ENCODE assay signal across 9 mouse cellular contexts in the genomic region with DNA sequence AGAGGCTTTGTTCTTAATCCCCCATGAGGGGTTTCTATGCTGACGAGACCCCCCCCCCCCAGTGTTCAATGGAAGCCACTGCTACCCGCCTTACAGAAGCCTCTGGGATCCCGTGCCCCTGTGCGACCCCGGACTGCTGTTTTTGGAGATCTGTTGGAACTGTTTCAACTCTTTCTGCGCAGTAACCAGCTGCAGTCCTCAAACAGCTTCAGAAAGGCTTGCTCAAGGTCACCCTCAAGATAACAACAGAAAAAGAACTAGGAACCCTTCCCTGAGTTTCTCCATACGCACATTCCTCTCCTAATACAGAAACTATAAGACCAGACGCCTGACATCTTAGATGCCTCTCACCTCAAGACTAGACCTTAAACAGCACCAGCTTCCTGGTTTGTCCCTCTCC. TPM values are rescaled to one million over a fixed set of nuclear protein-coding genes. Genes with fewer than 3 reads are reported as not detected.
DNase-seq lines count a peak whose midpoint lies in the region; ATAC-seq and TF ChIP-seq lines count a peak whose summit lies in the region.
"Had no signal": no experiment of that assay in that cellular context is flagged by ENCODE, and none has a peak within 500 bp of the region (broad histone marks: within the 10 kb centered on the region; RNA-seq: fewer than 3 reads in every experiment).

No protein-coding gene starts in this region.

- peaks cover 2% of the 10 kb centered on the region; the same call in 1 of the 2 replicates for H3K36me3 ChIP-seq in heart, adult 2 months (ENCODE audit: control insufficient read depth, insufficient read depth, low read length)
- H3K36me3 ChIP-seq in E14TG2a.4 (ENCODE audit: insufficient read depth, low read length): no peaks in the 10 kb centered on the region
- no peaks in the 10 kb centered on the region for H3K36me3 ChIP-seq in embryonic facial prominence, embryonic 12.5 days
- no peaks in the 10 kb centered on the region for H3K36me3 ChIP-seq in intestine, embryonic 14.5 days (ENCODE audit: control insufficient read depth, insufficient read depth, low read length)

- H3K4me1 ChIP-seq in heart, adult 2 months (ENCODE audit: control insufficient read depth, insufficient read depth, low read length): peaks cover 22% of the 10 kb centered on the region
- H3K4me1 ChIP-seq in E14TG2a.4 (replicated peaks; ENCODE audit: low read depth, low read length): peaks cover 67% of the 10 kb centered on the region
- H3K4me1 ChIP-seq in embryonic facial prominence, embryonic 12.5 days: peaks cover 34% of the 10 kb centered on the region
- H3K4me1 ChIP-seq in intestine, embryonic 14.5 days (replicated peaks; ENCODE audit: control insufficient read depth, insufficient read depth, low read length): peaks cover 45% of the 10 kb centered on the region

- no peaks in the 10 kb centered on the region for H3K27me3 ChIP-seq in heart, adult 2 months (ENCODE audit: control insufficient read depth, insufficient read depth, low read length)
- peaks cover 37% of the 10 kb centered on the region for H3K27me3 ChIP-seq in E14TG2a.4 (ENCODE audit: insufficient read depth, low read length)
- peaks cover 30% of the 10 kb centered on the region for H3K27me3 ChIP-seq in embryonic facial prominence, embryonic 12.5 days
- 0 out of 2 replicates have a peak, but pooled peaks cover 11% of the 10 kb centered on the region for H3K27me3 ChIP-seq in intestine, embryonic 14.5 days (replicated peaks; ENCODE audit: control insufficient read depth, insufficient read depth, low read length)

- no peak for TF ChIP-seq CTCF in heart, adult 2 months (IDR thresholded peaks at IDR 0.05)
- no peak for TF ChIP-seq CTCF in E14TG2a.4 (conservative IDR thresholded peaks at IDR 0.05; ENCODE audit: low read length)

- peak overlapping the region; percentile 66; the same call in 1 of the 2 replicates for H3K9ac ChIP-seq in heart, adult 2 months (ENCODE audit: low read depth, low read length)
- H3K9ac ChIP-seq in embryonic facial prominence, embryonic 12.5 days: no peak overlapping the region
- no peak overlapping the region for H3K9ac ChIP-seq in intestine, embryonic 14.5 days (ENCODE audit: low read length)

- intact Hi-C loops in heart, adult 2 months (cut with DNase I): no loop called here

- peak in 1 of 2 experiments; percentile 40 for DNase-seq in heart, adult 2 months
- no peak for DNase-seq in heart, adult 8-10 months (ENCODE audit: low spot score)
- no peak for DNase-seq in intestine, embryonic 14.5 days (ENCODE audit: low spot score)
- DNase-seq in cerebellum, postnatal 36 days: no peak
- no peak for DNase-seq in frontal cortex, postnatal 10 days (ENCODE audit: low spot score in 2 of 2)
- no peak for DNase-seq in yolk sac, embryonic 10.5 days (ENCODE audit: low spot score)

- no peaks in the 10 kb centered on the region for H3K9me3 ChIP-seq in E14TG2a.4 (ENCODE audit: low read length)
- no peaks in the 10 kb centered on the region for H3K9me3 ChIP-seq in embryonic facial prominence, embryonic 12.5 days
- H3K9me3 ChIP-seq in intestine, embryonic 14.5 days (ENCODE audit: control insufficient read depth, low read length): no peaks in the 10 kb centered on the region

- WGBS in heart, adult 2 months: 8% methylated on average over 8 of the region's 8 CpGs
- 11% methylated on average over 8 of the region's 8 CpGs for WGBS in embryonic facial prominence, embryonic 12.5 days
- 13% methylated on average over 8 of the region's 8 CpGs for WGBS in intestine, embryonic 14.5 days

- H3K27ac ChIP-seq in heart, adult 2 months: peak overlapping the region; percentile 82
- 0 out of 2 replicates have a peak overlapping the region, but pooled peaks have one; percentile 19 for H3K27ac ChIP-seq in embryonic facial prominence, embryonic 12.5 days
- peak overlapping the region; percentile 40; the same call in 1 of the 2 replicates for H3K27ac ChIP-seq in intestine, embryonic 14.5 days (ENCODE audit: low read depth)

- H3K4me2 ChIP-seq in embryonic facial prominence, embryonic 12.5 days (replicated peaks): no peak overlapping the region
- H3K4me2 ChIP-seq in intestine, embryonic 14.5 days (ENCODE audit: low read length): peak overlapping the region; percentile 9; the same call in 1 of the 2 replicates

- TF ChIP-seq EP300 in heart, adult 2 months (IDR thresholded peaks at IDR 0.05; ENCODE audit: insufficient read depth, low read depth, low read length): no peak

- no peak overlapping the region for H3K4me3 ChIP-seq in heart, adult 2 months
- peak overlapping the region; percentile 39 for H3K4me3 ChIP-seq in E14TG2a.4 (replicated peaks; ENCODE audit: low read length)
- H3K4me3 ChIP-seq in embryonic facial prominence, embryonic 12.5 days: no peak overlapping the region
- H3K4me3 ChIP-seq in intestine, embryonic 14.5 days (ENCODE audit: low read depth, low read length): no peak overlapping the region

- TF ChIP-seq POLR2A in heart, adult 2 months (IDR thresholded peaks at IDR 0.05; ENCODE audit: insufficient read depth, low read depth, low read length): no peak

- ATAC-seq in embryonic facial prominence, embryonic 12.5 days (ENCODE audit: insufficient number of reproducible peaks, insufficient read depth, low FRiP score, low TSS enrichment): 0 out of 2 replicates have a peak, but pooled peaks have one; percentile 25
- ATAC-seq in intestine, embryonic 14.5 days (replicated peaks; ENCODE audit: low FRiP score, low TSS enrichment, low read depth): no peak

- peaks cover 2% of the 10 kb centered on the region; the same call in 1 of the 2 replicates for H3K79me2 ChIP-seq in heart, adult 2 months (replicated peaks; ENCODE audit: control insufficient read depth, insufficient read depth, low read length)

RNA-seq across cellular contexts. Expression of a gene that starts 7.0 kb away (rescaled TPM):
- 100 to 1,000 TPM; 255 to 283 TPM for total RNA-seq in heart, adult 2 months (2021)
- polyA plus RNA-seq in heart, adult 2 months (2012; rRNA removed): 165 and 190 TPM in 2 replicates
- total RNA-seq in heart, adult 8-10 months (2022): 100 to 1,000 TPM; 193 to 360 (median 253) TPM
- polyA plus RNA-seq in embryonic facial prominence, embryonic 12.5 days (2016; fragmentation: Nextera tagmentation; extraction: Ambion mirVana): 9.2 and 9.3 TPM in 2 replicates
- polyA plus RNA-seq in intestine, embryonic 14.5 days (2014; fragmentation: Nextera tagmentation; extraction: Ambion mirVana): 21.9 and 29.2 TPM in 2 replicates
- total RNA-seq: CH12.LX had no signal

RNA-seq across cellular contexts. Expression of a gene that starts 24.7 kb away (rescaled TPM):
- not detected for total RNA-seq in heart, adult 2 months (2021)
- polyA plus RNA-seq in heart, adult 2 months (2012; rRNA removed): 0.12 TPM in 1 of 2 replicates, not detected in the other
- total RNA-seq in heart, adult 8-10 months (2022): not detected
- polyA plus RNA-seq in embryonic facial prominence, embryonic 12.5 days (2016; fragmentation: Nextera tagmentation; extraction: Ambion mirVana): 0.08 and 0.26 TPM in 2 replicates
- polyA plus RNA-seq in intestine, embryonic 14.5 days (2014; fragmentation: Nextera tagmentation; extraction: Ambion mirVana): 0.55 and 1.7 TPM in 2 replicates

RNA-seq across cellular contexts. Expression of a gene that starts 33.3 kb away (rescaled TPM):
- total RNA-seq in heart, adult 2 months (2021): 10 to 100 TPM; 79.8 to 81.6 TPM
- polyA plus RNA-seq in heart, adult 2 months (2012; rRNA removed): 63.9 and 83.2 TPM in 2 replicates
- total RNA-seq in heart, adult 8-10 months (2022): 100 to 1,000 TPM in 1 of 4 experiments, 10 to 100 TPM in 3; 94.3 to 111 (median 97.4) TPM
- polyA plus RNA-seq in embryonic facial prominence, embryonic 12.5 days (2016; fragmentation: Nextera tagmentation; extraction: Ambion mirVana): 31.9 and 33.9 TPM in 2 replicates
- 27.2 and 31.5 TPM in 2 replicates for polyA plus RNA-seq in intestine, embryonic 14.5 days (2014; fragmentation: Nextera tagmentation; extraction: Ambion mirVana)

RNA-seq across cellular contexts. Expression of a gene that starts 35.8 kb away (rescaled TPM):
- total RNA-seq in heart, adult 2 months (2021): 1 to 10 TPM; 2.1 to 2.2 TPM
- 3.9 and 15.3 TPM in 2 replicates for polyA plus RNA-seq in heart, adult 2 months (2012; rRNA removed)
- total RNA-seq in heart, adult 8-10 months (2022): 1 to 10 TPM; 1.8 to 4.9 (median 1.9) TPM
- 3.5 and 3.7 TPM in 2 replicates for polyA plus RNA-seq in embryonic facial prominence, embryonic 12.5 days (2016; fragmentation: Nextera tagmentation; extraction: Ambion mirVana)
- polyA plus RNA-seq in intestine, embryonic 14.5 days (2014; fragmentation: Nextera tagmentation; extraction: Ambion mirVana): 2.5 and 5.2 TPM in 2 replicates

RNA-seq across cellular contexts. Expression of a gene that starts 38.5 kb away (rescaled TPM):
- under 1 TPM in 1 of 2 experiments, not detected in 1; 0.39 TPM for total RNA-seq in heart, adult 2 months (2021)
- polyA plus RNA-seq in heart, adult 2 months (2012; rRNA removed): 3.2 and 8.0 TPM in 2 replicates
- total RNA-seq in heart, adult 8-10 months (2022): under 1 TPM in 2 of 4 experiments, not detected in 2; 0.31 to 0.41 TPM
- polyA plus RNA-seq in embryonic facial prominence, embryonic 12.5 days (2016; fragmentation: Nextera tagmentation; extraction: Ambion mirVana): 4.5 and 4.7 TPM in 2 replicates
- polyA plus RNA-seq in intestine, embryonic 14.5 days (2014; fragmentation: Nextera tagmentation; extraction: Ambion mirVana): 0.48 and 0.49 TPM in 2 replicates

Comparison
In these comparisons a context has a peak if more than half of its experiments do, and no peak if none do; other contexts are left out.
1. H3K27ac ChIP-seq: peak in every context shown above with its lines; median percentile 82 in heart, adult 2 months; 40 in intestine, embryonic 14.5 days; 19 in embryonic facial prominence, embryonic 12.5 days.